Mouse (Mus musculus): ENCODE measurements around the gene Trmt2b.
"Not testable (repeated sequence)": the region's sequence is repeated elsewhere in the genome, so short reads cannot be mapped to it uniquely, and the experiment has no call there.

Gene Trmt2b

GRCm38 (mm10) chrX:134276275-134277160, at the start of gene Trmt2b:
Gene Trmt2b, minus strand, starts transcription at chrX:134276984.
- DNase-seq (ENCODE audit: low spot score): peak; percentile 74

DNA sequence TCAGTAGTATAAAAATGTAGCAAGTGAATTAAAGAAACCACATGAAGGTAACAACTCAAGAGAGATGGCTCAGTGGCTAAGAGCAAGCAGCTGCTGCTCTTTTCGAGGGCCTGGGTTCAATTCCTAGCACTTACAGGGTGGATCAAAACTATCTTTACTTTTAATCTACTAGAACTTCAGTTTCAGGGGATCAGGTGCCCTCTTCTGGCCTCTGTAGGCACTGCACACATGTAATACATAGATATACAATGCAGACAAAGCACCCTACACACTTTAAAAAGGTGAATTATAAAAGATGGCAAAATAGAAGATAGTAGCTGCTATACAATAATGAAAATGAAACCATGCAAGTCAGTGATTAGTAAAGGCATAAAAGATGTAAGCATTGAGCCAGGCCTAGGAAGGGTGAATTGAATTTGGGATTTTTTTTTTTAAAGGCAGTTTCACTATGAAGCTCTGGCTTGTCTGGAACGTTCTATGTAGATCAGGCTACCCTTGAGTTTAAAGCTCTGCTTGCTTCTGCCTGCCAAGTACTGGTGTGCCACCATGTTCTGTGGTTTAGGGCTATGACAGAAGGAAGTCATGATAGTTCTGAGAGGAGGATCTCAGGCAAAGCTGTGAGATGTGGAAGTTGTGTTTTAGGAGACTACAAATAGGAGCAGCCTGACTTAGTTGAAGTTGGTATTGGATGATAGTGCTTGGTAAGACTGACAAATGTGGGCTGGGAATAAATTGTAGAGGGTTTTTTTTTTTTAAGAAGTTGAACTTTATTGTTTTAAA, 42.6 kb upstream of the Trmt2b start:
- DNase-seq (ENCODE audit: low spot score): peak; percentile 32

- not testable (repeated sequence) for DNase-seq (ENCODE audit: low spot score)
These were observed 34.4 kb upstream of the Trmt2b start for GRCm38 (mm10) chrX:134311193-134311592.

GRCm38 (mm10) chrX:134308275-134308634, 31.5 kb upstream of the Trmt2b start:
- no peak for DNase-seq (ENCODE audit: low spot score)

DNA sequence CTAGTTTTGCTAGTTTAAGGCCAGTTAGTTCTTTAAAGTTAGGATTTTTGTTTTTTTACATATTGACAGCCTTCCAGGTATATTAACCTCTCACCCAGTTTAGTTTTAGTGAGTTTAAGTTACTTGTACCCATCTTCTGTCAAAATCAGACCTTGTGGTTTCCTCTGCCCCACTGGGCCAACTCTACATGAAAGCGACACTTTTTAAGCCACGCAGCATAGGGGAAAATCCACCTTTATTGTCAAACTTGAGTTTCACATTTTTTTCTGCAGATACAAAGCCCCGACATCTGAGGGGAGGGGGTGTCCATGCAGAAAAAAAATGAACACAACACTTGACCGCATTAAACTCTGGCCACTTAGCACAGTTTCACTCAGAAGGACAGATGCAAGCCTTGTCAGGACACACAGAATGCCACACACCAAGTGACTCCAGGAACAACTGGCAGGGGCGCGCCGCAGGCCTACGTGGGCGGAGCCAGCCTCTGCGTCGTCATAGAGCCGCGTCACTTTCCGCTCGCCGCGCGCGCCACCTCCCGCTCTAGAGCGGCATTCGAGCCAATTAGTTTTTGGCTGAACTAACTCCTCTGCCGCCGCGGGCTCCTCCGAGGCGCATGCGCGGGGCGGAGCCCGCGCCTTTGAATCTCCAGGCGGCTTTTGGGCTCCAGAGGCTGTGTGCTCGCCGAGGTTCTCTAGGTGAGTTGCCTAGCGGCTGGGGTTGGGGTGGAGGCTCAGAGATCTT, 30.9 kb upstream of the Trmt2b start, which contains the start of gene Cenpi:
TSS of gene Cenpi (plus strand) at position 551 of the 741 bp plus-strand sequence.
- DNase-seq (ENCODE audit: low spot score): peak; percentile 90

DNA sequence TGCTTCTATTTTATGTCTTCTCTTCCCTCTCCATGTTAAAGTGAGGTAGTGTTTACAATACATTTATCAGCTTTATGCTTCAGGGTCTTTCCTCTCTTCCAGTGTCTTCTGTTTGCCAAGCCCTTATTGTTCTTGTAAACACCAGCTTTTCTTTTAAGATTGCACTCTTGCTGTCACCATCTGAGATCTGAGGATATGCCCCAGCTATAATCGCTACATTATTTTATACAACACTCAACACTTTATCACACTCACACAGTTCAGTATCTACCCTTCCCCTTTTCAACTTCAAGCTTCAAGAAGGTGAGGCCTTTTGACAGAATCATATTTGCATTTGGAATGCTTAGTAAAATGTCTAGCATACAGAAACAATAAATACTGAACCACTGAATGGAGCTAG, 26.5 kb upstream of the Trmt2b start:
- DNase-seq (ENCODE audit: low spot score): no peak

- no peak for DNase-seq (ENCODE audit: low spot score)
These were observed 23.4 kb upstream of the Trmt2b start for GRCm38 (mm10) chrX:134300219-134300618.

DNA sequence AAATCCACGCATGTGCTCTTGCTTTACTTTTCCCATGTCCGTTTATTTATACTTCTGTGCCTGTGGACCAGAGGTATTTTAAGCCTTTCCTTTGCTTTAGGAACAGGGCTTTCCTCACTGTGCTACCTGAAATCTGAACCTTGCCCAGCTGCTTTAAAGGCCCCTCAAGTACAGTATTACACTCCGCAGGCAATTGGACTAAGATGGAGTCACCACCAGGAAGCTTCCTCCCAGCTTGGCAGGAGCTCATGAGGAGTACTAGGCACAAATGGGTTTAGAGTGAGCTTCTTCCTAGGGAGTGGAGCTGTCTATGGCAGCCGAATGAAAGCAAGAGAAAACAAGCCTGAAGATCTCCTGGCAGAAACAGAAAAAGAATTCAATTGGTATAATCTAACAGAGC, 20.4 kb upstream of the Trmt2b start:
- DNase-seq (ENCODE audit: low spot score): no peak

DNA sequence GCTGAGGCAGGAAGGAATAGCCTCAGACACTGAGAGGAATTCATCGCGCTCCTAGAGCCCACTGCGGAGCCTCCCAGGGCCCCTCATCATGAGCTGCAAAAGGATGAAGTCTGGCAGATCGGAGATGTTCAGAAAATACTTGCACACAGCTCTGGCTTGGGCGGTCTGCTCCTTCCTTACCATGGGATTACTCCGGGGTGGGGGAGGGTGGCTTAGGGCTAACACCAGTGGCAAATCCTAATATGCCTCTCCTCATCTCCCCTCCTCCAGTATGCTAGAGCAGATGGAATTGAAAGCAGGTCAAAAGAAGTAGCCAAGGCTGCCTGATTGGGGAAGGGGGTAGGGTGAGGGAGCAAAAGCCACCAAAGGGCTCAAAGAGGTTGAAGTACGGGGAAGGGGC, 20.0 kb upstream of the Trmt2b start:
- peak; percentile 25 for DNase-seq (ENCODE audit: low spot score)

DNA sequence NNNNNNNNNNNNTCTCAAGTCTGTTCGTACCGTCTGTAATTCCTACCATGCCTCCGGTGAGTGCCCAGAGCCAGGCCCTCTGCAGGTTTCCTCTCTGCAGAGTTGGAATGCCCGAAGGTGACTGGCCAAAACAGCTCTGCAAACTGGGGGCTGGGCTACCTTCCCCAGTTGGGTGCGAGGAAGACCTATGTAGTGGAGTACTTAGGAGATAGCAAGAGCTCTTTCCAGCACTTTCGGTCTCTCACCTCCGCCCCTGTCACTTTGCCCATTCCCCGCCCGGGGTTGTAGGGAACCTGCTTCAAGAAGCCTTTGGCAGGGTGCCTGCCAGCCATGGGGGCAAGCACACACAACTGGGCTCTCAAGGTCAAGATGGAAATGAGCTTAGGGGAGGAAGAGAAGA, 19.5 kb upstream of the Trmt2b start:
- DNase-seq (ENCODE audit: low spot score): peak; percentile 5

DNA sequence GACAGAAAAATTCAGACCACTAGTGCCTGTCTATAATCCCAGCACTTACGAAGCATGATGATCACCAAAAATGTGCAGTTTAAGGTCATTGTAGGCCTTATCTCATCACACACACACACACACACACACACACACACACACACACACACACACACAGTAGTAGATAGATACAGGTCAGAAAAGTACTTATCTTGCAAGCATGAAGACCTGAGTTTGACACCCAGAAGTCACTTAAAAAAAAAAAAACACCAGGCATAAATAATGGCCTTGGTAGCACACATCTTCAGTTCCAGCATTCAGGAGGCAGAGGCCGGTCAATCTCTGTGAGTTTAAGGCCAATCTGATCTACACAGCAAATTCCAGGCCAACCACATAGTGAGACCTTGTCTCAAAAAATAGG, 10.5 kb upstream of the Trmt2b start:
- DNase-seq (ENCODE audit: low spot score): no peak

GRCm38 (mm10) chrX:134285791-134286190, 9.0 kb upstream of the Trmt2b start:
- peak; percentile 6 for DNase-seq (ENCODE audit: low spot score)

- DNase-seq (ENCODE audit: low spot score): no peak
These were observed 8.3 kb upstream of the Trmt2b start for GRCm38 (mm10) chrX:134285102-134285501.

DNA sequence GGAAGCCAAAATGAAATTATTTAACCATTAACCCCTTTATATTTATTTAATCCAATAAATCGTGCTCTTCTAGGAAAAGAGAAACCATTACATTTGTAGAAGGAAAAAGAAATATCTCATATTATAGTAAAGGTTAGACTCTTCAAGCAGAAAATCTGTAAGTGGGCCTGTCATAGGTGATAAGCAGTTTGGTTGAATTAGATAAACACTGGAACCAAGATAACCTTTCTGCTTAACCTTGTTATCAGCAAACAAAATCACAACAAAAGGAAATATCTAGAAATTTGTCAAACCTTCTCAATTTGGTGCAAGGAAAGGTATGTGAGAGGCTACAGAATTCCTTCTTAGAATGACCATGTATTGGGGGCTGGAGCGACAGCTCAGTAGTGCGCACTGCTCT, 3.7 kb upstream of the Trmt2b start:
- DNase-seq (ENCODE audit: low spot score): no peak

DNA sequence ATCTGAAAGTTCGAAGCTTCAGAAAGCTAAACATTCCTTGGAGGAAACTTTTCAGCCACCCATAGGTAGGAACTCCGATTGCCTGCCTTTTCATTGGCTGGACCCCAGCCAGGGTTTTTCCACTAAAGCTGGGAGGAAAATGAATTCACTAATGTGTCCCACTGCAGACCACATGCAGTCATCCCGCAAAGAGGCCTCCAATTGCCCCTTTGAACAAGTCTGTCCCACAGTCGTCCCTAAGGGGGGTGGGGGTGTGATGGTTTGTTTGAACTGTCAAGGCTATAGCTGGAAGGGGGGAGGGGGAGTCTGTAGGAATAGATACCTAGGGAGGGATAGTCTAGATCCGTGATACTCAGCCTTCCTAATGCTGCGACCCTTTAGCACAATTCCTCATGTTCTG, 1.1 kb downstream of the Trmt2b start:
- DNase-seq (ENCODE audit: low spot score): peak; percentile 17

DNA sequence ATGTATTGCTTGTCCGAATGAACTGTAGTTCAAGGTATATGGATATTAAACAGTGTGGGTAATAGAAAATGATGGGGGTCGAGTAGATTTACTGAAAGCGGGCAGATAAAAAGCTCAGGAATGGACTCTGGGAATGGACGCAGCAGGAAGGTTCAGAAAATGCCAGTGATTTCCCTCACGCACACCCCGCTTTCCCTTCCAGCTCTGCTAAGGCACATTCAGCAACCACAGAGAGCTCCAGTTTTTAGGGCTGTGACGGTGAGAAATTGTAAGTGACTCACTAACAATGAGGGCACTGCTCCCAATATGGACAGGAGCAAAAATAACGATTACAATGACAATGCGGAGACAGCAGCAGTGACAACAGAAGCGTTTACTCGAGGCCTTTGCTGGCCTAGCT, 14.7 kb downstream of the Trmt2b start:
- DNase-seq (ENCODE audit: low spot score): no peak

DNA sequence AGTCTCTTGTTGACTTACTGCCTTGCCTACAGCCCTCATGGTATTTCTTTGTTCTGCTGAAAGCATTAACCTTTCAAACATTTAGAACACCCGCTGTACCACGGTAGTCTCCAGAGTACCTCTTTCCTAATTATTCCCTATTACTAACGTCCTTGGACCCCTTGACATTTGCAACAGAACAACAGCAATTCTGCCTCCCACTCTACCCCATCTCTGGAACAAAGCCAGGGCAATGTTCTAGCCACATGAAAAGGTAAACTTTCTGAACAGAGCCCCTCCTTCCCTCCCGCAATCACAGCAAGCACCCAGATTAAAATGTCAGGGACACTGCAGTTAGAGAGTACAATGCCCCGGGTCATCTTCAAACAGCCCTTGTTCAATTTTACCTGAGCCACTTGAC, 15.6 kb downstream of the Trmt2b start:
- DNase-seq (ENCODE audit: low spot score): no peak

DNA sequence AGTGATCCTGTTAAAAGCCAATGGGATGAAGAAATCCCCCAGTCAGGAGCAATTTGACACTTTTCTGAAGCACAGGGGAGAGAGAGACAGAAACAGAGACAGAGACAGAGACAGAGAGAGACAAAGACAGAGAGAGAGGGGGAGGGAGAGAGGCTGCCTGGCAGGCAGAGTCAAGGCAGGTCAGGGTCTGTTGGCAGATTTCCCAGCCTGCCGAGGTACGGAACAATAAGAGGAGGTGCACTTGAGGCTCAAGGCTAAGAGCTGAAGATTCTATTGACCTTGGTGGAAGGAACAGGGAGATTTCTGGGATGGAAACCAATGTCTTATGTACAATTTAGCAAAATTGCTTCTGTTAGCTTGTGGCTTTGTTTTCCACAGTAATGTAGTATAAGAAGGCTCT, 28.6 kb downstream of the Trmt2b start:
- no peak for DNase-seq (ENCODE audit: low spot score)

DNA sequence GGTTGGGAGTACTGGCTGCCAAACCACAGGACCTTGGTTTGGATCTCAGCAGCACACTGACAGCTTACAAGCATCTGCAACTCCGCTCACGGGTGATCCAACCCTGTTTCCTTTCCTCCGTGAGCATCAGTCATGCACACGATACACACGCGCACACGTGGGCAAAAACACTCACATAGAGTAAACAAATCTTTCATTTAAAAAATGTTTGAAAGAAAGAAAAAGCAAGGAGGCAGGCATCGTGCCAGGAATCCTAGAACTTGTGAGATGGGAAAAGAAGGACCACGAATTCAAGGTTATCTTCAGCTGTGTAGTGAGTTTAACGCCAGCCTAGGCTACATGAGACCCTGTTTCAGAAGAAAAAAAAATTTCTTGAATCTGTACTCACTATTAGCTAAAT, 30.8 kb downstream of the Trmt2b start:
- no peak for DNase-seq (ENCODE audit: low spot score)

DNA sequence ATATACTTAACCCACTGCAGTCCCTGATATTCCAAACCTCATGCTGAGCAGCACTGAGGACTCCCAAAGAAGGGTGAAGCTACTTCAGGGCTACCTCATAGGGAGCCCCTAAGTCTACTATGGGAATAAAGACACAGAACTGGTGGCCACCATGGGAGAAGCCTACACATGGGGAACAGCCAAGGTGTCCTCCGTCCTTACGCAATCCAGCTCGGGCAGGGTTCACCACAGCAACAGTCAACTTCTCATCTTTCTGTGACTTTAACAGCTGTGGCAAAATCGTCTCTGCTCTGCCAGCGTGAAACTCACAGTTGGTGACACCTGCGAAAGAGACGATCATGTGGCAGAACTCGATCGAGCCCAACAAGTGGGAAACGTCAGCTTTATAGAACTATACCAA, 38.5 kb downstream of the Trmt2b start:
- DNase-seq (ENCODE audit: low spot score): no peak

- DNase-seq (ENCODE audit: low spot score): no peak
These were observed 43.7 kb downstream of the Trmt2b start for GRCm38 (mm10) chrX:134233048-134233447.

- no peak for DNase-seq (ENCODE audit: low spot score)
These were observed 54.9 kb downstream of the Trmt2b start, which contains the start of gene Nox1 for GRCm38 (mm10) chrX:134221856-134222255. Gene Nox1, minus strand, starts transcription at chrX:134221956.
